Mouse (Mus musculus) spleen, embryonic (tissue): ENCODE data around the gene Slc2a1.

Experiments used
- CTCF ChIA-PET: fragments of 350-600 bp; sonication (Branson Sonifier 250); formaldehyde crosslinking; loops from one replicate; lab custom pipeline; 2022; lab: Charles Lee

The Slc2a1 gene

DNA sequence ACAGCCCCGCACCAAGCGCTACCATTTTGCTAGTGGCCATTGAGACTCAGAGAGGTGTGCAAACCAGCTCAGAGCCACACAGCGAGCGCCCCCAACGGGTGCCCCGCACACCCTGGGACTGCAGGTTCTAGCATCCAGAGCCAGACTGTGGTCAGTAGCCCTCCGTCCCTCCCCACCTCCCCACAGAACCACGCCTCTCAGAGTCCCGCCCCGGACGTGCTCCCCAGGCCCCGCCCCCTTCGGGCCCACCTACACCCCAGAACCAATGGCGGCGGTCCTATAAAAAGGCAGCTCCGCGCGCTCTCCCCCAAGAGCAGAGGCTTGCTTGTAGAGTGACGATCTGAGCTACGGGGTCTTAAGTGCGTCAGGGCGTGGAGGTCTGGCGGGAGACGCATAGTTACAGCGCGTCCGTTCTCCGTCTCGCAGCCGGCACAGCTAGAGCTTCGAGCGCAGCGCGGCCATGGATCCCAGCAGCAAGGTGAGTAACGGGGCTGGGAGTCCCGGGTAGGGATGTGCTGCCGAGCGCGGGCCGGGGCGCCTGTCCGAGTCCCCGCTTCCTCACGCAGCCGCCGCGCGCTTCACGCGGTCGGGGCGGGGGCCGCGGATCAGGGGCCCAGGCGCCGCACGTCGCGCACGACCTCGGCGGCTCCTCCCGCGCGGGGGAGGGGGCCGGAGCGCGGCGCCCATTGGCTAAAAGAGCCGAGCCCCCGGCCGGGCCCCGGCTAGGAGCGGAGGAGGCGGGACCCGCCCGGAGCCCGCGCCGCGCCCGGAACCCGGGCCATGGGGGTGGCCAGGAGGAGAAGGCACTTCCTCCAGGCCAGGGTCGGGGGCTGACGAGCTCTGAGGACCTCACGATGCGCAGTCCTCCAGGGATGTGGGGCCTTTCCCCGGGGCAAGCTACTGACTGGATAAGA lies at the start of gene Slc2a1:
Gene Slc2a1, plus strand, starts transcription at position 217 of the 914 bp plus-strand sequence.
- CTCF ChIA-PET, result interaction anchor here (1.2 kb wide), 1 partner anchor 111 kb away, joined by 3 read pairs; no protein-coding TSS in a partner anchor

DNA sequence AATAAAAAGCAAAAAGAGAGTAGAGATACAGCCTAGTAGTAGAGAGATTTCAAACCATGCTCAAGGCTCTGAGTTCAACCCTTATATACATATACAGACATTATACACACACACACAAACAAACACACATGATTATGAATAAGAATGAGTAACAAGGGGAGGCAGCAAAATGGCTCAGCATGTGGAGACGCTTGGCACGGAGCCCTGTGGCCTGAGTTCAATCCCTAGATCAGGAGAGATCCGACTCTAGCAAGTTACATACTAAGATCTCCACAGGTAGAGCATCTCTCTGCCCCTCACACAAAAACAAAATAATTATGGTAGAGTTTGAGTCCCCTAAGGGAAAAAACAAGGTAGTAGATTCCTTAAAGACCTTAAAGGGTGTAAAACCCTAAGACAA lies 41.7 kb upstream of the Slc2a1 start:
- CTCF ChIA-PET, result interaction anchor here (0.5 kb wide), 1 partner anchor 20 kb away, joined by 3 read pairs; no protein-coding TSS in a partner anchor

DNA sequence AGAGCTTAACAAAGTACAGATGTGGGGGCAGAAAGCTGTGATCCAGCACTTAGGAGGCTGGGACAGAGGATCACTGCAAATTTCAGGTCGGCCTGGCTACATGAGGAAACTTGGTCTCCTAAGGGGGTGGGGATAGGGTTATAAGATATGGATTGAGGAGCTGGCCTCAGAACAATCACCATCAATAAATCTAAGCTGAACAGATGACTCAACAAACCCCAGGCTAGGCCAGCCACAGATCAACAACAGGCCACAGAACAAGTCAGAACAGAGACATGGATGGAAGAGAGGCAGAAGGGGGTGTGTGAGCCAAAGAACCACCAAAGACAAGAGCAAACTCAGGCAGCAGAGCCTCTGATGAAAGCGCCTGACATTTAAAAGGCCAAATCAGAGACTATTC lies 41.3 kb upstream of the Slc2a1 start:
- CTCF ChIA-PET, result interaction anchor here (0.5 kb wide), 1 partner anchor 20 kb away, joined by 3 read pairs; no protein-coding TSS in a partner anchor

DNA sequence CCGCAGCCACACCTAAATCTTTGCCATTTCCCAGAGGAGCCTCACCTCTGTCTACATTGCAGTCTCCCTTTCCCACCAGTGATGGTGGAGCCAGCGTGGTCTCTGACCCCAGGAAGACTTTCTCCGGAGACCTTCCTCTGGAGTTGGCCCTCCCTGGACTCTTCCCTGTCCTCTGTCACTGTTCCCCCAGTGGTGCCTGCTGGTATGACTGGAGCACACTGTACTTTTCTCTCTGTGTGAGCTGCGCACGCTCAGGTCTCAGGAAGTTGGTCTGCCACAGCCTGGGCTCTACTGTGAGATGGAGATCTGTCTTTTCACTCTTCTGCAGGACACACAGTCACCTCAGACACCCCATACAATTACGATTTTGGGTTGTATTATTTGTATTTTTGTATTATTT lies 39.6 kb upstream of the Slc2a1 start:
- CTCF ChIA-PET, result no interaction called here

DNA sequence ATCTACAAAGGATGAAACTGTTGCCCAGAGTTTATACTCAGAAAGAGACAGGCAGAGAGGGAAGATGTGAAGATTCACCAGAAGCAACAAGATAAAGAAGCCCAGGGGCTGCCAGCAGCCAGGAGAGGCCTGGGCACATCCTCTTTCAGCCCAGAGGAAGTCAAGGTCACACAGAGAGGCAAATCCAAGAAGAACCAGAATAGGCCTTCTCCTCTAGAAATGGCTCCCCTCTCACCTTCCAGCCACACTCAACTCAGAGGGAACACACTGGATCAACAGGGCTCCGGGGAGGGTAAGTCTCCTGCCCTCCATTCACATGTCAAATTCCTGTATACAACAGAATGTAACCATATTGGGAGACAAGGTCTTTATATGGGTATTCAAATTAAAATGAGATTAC lies 38.3 kb upstream of the Slc2a1 start:
- CTCF ChIA-PET, result no interaction called here

DNA sequence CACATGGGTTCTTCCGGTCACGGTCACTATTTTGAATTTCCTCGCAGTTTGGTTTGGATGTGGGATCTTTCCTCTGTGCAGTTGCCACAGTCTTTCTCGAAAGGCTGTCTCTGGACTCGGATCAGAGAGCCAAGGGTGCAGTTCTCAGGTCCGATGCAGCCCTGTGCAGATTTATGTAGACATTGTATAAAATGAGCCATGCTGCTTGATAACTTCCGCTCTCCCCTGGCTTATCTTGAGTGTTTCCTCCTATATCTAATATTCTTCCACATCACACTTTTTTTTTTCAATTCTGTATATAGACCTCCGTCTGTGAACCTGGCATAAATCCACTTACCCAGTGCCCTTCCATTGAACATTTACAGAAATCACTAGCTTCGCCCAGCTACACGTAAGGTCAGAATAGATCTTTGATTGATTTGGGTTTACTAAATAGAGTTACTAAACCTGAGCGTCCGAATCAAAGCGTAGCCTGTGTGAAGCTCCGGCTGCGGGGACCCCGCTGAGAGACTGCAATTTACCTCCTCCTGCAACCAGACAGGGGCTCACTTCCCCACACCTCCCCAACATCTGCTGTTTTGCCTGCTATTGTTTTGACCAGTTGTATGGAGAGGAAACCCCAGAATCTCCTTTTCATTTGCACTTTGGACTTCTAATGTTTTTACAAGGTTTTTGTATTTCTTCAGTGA lies 37.4 kb upstream of the Slc2a1 start:
- CTCF ChIA-PET, result no interaction called here

DNA sequence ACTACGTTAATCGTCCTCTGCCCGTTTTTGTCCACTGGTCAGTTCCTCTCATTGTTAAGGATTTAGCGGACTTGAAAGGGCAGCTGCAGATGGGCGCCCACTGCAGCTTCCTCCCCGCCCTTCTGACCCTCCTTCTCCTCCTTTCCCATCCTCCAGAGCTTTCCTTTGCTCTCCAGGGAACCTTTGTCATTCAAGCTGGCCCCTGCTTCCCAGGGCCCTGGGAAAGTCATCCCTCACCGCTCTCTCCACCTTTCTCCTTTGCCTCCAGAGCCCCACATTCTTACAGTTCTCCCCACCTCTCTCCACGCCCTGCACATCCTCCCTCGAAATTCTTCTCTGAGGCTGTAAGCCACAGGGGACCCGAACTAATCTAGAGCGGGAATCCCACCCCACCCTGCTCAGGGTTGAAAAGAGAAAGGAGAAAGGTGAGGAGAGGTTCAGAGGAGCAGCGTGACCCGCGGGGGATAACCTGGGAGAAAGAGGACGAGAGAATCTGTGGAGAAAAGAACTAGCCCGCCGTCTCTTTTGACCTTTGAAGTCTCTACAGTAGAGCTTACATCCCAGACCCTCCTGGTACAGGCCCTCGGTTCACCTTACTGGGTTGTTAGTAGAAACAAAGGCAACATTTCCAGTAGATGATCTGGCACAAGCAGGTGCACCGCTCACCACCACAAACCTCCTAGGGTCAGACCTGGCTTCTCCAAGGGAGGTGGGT lies 36.7 kb upstream of the Slc2a1 start:
- CTCF ChIA-PET, result no interaction called here

DNA sequence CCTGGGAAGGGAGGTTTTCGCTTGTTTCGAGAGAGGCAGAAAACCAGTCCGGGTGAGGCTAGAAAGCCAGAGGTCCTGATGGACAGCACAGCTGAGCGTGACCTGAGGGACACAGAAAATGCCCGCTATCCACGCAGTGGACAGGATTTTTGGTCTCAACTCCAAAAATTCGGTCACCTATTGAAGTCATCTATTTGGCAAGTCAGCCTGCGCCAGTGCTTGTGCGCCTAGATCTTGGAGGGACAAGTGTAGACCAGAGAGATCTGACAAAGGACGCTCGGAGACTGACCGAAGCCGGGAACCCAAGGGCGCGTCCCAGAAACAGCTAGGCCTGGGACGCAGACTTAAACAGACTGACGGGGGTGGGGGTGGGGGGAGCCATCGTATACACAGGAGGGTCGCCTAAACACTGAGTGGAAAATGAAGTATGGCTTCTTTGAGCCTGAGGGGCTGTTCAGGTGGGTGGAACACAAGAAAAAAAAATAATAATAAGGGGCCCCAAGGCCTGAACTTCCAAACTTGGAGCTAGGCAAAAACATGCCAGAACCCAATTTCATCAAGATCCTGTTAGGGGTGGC lies 36.1 kb upstream of the Slc2a1 start:
- CTCF ChIA-PET, result no interaction called here

DNA sequence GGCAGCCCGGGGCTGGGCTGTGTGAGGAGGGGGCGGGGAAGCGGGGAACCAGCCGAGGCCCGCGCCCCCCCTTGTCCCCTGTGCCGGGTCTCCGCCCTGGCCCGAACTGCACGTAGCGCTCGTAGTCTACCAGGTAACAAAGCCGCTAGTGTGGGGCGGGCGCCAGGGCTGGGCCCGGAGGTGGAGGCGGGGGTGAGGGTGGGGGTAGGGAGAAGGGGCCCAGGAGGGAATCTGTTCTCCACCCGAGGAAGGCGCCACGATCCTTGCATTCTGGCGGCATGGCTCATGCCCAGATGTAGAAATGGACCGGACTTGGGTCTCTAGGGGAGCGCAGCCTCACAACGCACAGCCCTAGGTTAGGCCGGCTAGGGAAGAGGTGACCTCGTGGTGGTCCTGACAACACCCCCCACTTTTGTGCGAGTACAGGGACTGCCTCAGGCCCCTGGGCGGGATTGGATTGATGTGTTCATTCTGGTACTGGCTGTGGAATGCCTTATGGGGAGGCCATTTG lies 35.5 kb upstream of the Slc2a1 start:
- CTCF ChIA-PET, result no interaction called here

DNA sequence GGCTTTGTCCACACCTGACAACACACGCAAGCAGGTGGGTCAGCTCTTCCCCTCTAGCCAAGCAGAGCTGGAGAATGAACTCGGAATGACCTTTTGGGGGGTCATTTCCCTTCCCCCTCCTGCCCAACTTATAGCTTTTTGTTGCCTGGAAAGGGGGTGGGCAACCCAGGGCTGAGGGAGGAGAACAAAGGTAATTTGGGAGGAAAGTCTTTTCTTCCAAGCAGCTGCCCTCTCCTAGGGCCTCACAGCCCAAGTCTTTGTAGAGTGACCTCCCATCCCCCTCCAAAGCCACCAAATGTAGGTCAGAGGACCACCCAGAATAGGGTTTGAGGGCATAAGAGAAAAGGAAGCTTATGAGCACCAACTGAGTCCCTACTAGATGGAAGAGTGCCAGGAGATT lies 34.9 kb upstream of the Slc2a1 start:
- CTCF ChIA-PET, result no interaction called here

DNA sequence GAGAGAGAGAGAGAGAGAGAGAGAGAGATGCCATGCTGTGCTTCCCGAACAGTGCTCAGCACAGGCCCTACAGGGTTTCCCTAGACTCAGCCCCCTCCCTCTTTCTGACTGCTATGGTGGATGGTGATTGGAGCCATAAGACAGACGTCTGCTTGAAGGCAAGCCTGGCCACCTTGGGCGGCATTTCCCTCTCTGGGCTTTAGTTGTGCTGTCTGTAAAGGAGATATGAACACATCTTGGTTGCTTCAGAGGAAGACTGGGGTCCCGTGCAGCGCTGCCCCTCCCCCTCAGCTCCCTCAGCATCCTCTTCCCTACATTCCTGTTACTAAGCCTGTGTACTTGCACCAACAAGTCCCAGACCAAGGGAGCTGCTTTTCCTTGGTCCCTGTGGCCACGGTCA lies 33.9 kb upstream of the Slc2a1 start:
- CTCF ChIA-PET, result no interaction called here

DNA sequence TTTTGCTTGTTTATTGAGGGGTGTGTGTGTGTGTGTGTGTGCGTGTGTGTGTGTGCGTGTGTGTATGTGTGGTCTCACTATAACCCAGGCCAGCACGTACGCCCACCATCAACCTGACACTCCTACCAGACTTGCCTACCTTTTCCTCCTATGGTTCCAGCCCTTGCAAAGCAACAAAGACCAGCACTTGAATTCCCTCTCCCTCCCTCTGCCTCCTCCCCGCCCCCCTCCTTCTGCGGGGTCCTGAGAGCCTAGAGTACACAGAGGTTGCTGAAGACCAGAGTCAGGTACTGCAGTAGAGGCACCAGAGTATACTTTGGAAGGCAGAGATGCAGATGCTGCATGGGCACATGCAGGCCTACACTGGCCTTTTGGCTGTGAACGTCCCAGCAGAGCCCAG lies 33.2 kb upstream of the Slc2a1 start:
- CTCF ChIA-PET, result no interaction called here

DNA sequence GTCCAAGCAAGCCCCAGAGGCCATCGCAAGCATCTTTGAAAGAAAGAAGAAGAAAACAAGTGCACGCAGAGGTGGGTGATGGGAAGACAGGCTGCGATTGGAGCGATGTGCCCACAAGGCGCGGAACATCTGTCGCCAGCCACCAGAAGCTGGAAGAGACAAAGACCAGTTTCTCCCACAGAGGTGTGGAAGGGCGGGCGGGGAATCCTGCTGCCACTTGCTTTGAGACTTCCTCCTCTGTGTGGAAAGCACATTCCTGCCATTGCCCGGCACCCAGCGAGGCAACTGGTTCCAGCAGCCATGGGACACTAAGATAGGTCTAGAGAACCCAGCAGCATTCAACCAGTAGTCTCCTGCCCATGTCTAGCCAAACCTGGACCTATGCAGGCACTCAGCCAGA lies 32.2 kb upstream of the Slc2a1 start:
- CTCF ChIA-PET, result no interaction called here

DNA sequence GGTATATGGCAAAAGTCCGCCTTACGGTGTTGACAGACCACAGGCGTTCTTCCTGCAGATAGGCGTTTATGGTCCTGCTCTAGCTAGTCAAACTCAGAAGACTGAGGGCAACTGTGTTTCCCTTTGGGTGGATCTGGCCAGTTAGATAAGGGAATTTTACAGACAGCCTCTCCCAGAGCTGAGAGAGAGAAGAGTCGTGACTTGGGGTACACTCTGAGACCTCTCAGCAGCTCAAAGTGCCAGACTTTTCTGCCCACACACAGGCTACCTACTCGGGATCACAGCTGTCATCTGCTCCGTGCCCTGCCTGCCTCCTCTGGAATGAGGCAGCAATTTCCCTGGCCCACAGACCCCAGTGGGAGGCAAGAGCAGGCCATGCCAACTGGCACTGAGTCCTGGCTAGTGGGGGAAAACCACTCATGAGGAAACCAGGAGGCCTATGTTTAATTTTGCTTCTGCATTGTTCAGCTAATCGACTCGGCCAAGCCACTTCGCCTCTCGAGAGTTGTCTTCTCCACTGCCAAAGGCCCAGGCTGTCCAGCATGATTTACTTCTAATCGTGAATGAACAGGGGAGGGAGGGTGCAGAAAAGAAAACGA lies 31.3 kb upstream of the Slc2a1 start:
- CTCF ChIA-PET, result no interaction called here

DNA sequence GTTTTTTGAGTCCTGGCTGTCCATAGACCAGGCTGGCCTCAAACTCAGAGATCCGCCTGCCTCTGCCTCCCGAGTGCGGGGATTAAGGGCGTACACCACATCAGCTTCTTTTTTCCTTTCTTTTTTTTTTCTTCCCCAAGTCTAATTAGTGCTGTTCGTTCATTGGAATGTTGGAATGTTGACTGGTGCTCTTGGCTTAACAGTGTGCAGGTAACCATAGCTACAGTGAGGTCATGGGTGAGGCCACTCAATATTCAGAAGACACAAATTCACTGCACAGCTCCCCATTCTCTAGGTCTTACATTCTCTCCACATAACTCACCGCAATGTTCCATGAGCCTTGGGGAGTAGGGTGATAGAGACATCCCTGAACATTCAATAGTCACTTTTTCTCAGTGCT lies 28.6 kb upstream of the Slc2a1 start:
- CTCF ChIA-PET, result interaction anchor here (0.6 kb wide), 2 partner anchors 47 to 86 kb away, joined by 3 to 6 read pairs; no protein-coding TSS in a partner anchor

DNA sequence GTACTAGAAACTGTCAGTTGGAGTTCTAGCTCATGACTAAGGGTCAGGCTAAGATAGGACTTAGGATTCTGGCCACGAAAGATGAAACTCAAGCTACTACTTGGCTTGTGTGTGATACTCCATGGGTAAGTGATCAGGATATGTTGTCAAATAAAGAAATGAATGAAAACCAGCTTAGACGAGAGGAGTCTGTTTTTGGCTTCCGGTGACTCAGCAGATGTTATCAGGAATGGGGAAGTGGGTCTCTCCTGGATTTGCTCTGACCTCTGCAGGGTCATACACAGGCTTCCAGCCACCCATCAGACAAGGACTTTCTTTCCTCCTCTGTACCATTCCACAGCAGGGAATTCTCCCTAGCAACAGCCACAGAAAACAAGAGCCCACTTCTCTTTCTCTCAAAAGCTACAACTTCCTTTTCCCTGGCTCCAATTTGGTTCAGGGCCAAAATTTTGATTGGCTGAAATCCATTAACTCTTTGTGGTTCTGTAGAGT lies 25.7 kb upstream of the Slc2a1 start:
- CTCF ChIA-PET, result no interaction called here

DNA sequence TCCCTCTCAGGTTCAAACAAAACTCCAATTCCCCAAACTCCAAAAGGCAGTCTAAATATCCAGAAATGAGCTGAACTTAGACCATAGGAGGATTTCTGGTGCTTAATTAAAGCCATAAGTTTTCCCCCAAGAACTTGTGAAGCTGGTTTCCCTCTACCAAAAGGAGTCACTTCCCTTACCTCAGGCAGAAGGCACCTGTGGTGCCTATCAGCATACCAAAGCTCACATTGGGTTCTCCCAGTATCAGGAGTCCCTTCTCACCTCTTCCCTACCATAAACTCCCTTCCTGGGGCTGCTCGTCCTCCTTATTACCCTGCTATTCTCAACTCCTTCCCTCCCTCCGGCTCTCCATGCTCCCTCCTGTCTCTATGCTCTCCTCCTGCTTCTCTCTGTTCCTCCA lies 20.1 kb upstream of the Slc2a1 start:
- CTCF ChIA-PET, result no interaction called here

DNA sequence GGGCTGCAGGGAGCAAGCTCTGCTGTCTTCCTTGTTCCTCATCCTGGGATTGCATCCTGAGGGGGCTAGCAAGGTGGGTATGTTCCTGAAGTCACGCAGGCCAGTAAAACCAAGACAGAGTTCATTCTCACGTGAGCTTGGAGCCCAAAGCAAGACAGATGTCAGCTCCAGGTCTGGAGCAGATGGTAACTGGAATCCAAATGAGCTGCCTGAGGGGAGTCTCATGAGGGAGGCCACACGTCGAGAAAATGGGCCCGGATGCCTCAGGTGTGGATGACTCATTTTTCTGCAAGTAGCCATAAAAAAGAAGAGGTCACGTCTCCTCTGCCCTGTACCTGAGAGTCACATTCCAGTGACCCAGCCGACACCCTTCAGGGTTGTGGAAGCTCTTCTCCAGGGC lies 14.6 kb upstream of the Slc2a1 start:
- CTCF ChIA-PET, result no interaction called here

DNA sequence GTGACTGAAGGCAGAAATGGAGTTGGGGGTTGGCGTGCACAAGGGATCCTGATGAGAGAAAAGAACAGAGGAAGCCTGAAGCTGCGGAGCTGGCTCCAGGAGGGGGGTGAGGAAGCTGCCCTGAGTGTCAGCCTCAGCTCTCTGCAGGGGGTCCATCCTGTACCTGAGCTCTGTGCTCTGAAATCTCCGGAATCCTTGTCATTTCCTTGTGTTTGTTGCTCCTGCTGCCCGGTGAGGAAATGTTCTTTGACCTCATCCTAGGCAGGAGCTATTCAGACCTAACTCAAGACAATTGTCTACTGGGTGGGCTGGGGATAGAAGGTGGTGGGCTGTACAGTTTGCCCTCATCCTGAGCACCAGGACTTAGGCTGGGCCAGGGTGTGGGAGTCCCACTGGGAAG lies 13.5 kb upstream of the Slc2a1 start:
- CTCF ChIA-PET, result no interaction called here

DNA sequence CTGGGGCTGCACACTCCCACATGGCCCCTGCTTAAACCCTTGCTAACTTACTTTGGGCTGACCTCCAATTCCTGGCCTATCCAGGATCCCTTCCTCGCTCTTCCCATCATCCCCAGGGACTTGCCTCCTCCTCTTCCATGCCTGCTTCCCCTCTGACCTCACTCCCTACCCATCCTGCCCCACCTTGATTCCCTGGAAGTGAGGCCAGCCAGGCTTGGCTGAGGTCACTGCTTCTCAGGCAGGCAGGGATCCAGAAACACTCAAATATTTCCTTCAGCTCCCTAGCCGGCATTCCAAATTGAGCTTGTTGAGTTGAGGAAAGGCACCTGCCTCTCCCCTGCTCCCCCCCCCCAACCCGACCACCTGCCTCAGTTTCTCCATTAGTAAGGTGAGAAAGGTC lies 12.1 kb upstream of the Slc2a1 start:
- CTCF ChIA-PET, result no interaction called here

DNA sequence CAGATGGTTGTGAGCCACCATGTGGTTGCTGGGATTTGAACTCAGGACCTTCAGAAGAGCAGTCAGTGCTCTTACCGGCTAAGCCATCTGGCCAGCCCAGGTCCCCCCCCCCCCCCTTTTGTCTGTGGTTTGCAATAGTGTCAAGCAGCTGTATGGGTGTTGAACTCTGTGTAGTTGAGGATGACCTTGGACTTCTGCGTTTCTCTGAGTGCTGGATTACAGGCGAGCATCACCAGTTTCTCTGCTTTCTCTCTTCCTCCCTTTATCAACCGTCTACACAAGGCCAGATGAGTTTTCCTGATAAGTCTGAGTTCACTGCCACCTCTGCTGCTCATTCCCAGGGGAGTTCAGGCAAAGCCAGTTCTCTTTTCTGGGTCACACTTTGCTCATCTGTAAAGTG lies 11.1 kb upstream of the Slc2a1 start:
- CTCF ChIA-PET, result no interaction called here
